Mouse (Mus musculus) spleen, adult 2 months (tissue): ENCODE results near the gene Tgm6.

Source experiments
- CTCF ChIP-seq: fragments of 200-500 bp; IDR thresholded peaks from 2 replicates; pipeline ENCODE4 v1.5.1; 2011; ENCODE audit warnings: mild to moderate bottlenecking, inconsistent platforms; ENCODE audit not compliant: insufficient read depth, insufficient read length, insufficient replicate concordance; ENCODE audit errors: extremely low read depth
- POLR2A ChIP-seq: fragments of 200-500 bp; IDR thresholded peaks from 2 replicates; pipeline ENCODE4 v1.6.1; 2011; ENCODE audit warnings: low read depth, low read length, inconsistent platforms

GRCm38 (mm10) chr2:130178706-130179506 is 66.7 kb downstream of the Tgm6 start, which contains the start of gene Snrpb:
- TF ChIP-seq POLR2A (peak; percentile 71), CTCF (no peak)
